Mouse (Mus musculus) thymus, adult 18-20 months (tissue): ENCODE measurements around the gene Chn1.

Source experiments
- DNase-seq, 2 experiments: peaks; one replicate each; pipeline ENCODE4 v3.0.0; 2022; ENCODE audit warnings: mixed read lengths in 2 of 2

Gene Chn1

GRCm38 (mm10) chr2:73618486-73619052 lies 156.6 kb downstream of the Chn1 start:
- DNase-seq = no peak

GRCm38 (mm10) chr2:73616434-73617057 lies 158.6 kb downstream of the Chn1 start:
- DNase-seq = no peak

GRCm38 (mm10) chr2:73615456-73615855 lies 159.7 kb downstream of the Chn1 start:
- no peak for DNase-seq

- DNase-seq = no peak
Observed at GRCm38 (mm10) chr2:73614303-73614702, 160.8 kb downstream of the Chn1 start.

GRCm38 (mm10) chr2:73612941-73613340 lies 162.2 kb downstream of the Chn1 start:
- no peak for DNase-seq

- DNase-seq = no peak
Observed at GRCm38 (mm10) chr2:73612367-73612914, 162.7 kb downstream of the Chn1 start.

- no peak for DNase-seq
Observed at GRCm38 (mm10) chr2:73611798-73612197, 163.3 kb downstream of the Chn1 start.

- DNase-seq = no peak
Observed at GRCm38 (mm10) chr2:73609724-73610210, 165.4 kb downstream of the Chn1 start.

GRCm38 (mm10) chr2:73609067-73609723 lies 166.0 kb downstream of the Chn1 start:
- DNase-seq = no peak

- DNase-seq = no peak
Observed at GRCm38 (mm10) chr2:73608391-73608790, 166.8 kb downstream of the Chn1 start.

- DNase-seq = no peak
Observed at GRCm38 (mm10) chr2:73607609-73608008, 167.5 kb downstream of the Chn1 start.

GRCm38 (mm10) chr2:73607146-73607545 lies 168.0 kb downstream of the Chn1 start:
- no peak for DNase-seq

- no peak for DNase-seq
Observed at GRCm38 (mm10) chr2:73606616-73607015, 168.5 kb downstream of the Chn1 start.

- DNase-seq = no peak
Observed at GRCm38 (mm10) chr2:73605077-73605476, 170.1 kb downstream of the Chn1 start.

GRCm38 (mm10) chr2:73604579-73604978 lies 170.6 kb downstream of the Chn1 start:
- DNase-seq = no peak

GRCm38 (mm10) chr2:73600650-73601049 lies 174.5 kb downstream of the Chn1 start:
- no peak for DNase-seq

- no peak for DNase-seq
Observed at GRCm38 (mm10) chr2:73597772-73598171, 177.4 kb downstream of the Chn1 start.

GRCm38 (mm10) chr2:73596786-73597185 lies 178.4 kb downstream of the Chn1 start:
- DNase-seq = no peak

- DNase-seq = no peak
Observed at GRCm38 (mm10) chr2:73596326-73596725, 178.8 kb downstream of the Chn1 start.

GRCm38 (mm10) chr2:73593101-73593439 lies 182.1 kb downstream of the Chn1 start:
- no peak for DNase-seq

- no peak for DNase-seq
Observed at GRCm38 (mm10) chr2:73592231-73593100, 182.7 kb downstream of the Chn1 start.

GRCm38 (mm10) chr2:73591246-73591645 lies 183.9 kb downstream of the Chn1 start:
- DNase-seq = no peak

GRCm38 (mm10) chr2:73590106-73590505 lies 185.0 kb downstream of the Chn1 start:
- DNase-seq = no peak
